Mouse (Mus musculus) cortical plate, adult 2 months (tissue): ENCODE data around the gene Ifrd2. TPM values are rescaled to one million over a fixed set of nuclear protein-coding genes. Genes with fewer than 3 reads are reported as not detected.

ENCODE experiments used
- H3K27ac ChIP-seq: fragments of 200-500 bp; 2 replicates; pipeline ENCODE4 v1.5.1; 2012; ENCODE audit warnings: low read length, control low read depth, inconsistent platforms; ENCODE audit not compliant: insufficient read depth
- H3K4me1 ChIP-seq: fragments of 200-500 bp; 2 replicates; pipeline ENCODE4 v1.6.1; 2011; ENCODE audit warnings: low read length; ENCODE audit not compliant: control insufficient read depth, insufficient read depth
- H3K4me3 ChIP-seq: fragments of 200-500 bp; 2 replicates; pipeline ENCODE4 v1.5.1; 2011; ENCODE audit warnings: mild to moderate bottlenecking, low read length, control low read depth; ENCODE audit not compliant: insufficient read depth
- CTCF ChIP-seq: fragments of 200-500 bp; IDR thresholded peaks from 2 replicates; pipeline ENCODE4 v1.5.1; 2011; ENCODE audit warnings: mild to moderate bottlenecking, control low read depth, low read length; ENCODE audit not compliant: insufficient read depth; ENCODE audit errors: extremely low read depth
- POLR2A ChIP-seq: fragments of 200-500 bp; IDR thresholded peaks from 2 replicates; pipeline ENCODE4 v1.6.1; 2011; ENCODE audit warnings: mild to moderate bottlenecking, low read length, control low read depth; ENCODE audit not compliant: insufficient read depth; ENCODE audit errors: extremely low read depth
- polyA plus RNA-seq: library from polyadenylated mRNA; depleted of rRNA; stranded (reverse); fragments of >200 nt; gene quantifications from 2 replicates; pipeline ENCODE4 v1.2.3, GENCODE M21; 2012; rRNA removed

Gene Ifrd2
- polyA plus RNA-seq, result 16.3 and 18.6 TPM in 2 replicates

DNA sequence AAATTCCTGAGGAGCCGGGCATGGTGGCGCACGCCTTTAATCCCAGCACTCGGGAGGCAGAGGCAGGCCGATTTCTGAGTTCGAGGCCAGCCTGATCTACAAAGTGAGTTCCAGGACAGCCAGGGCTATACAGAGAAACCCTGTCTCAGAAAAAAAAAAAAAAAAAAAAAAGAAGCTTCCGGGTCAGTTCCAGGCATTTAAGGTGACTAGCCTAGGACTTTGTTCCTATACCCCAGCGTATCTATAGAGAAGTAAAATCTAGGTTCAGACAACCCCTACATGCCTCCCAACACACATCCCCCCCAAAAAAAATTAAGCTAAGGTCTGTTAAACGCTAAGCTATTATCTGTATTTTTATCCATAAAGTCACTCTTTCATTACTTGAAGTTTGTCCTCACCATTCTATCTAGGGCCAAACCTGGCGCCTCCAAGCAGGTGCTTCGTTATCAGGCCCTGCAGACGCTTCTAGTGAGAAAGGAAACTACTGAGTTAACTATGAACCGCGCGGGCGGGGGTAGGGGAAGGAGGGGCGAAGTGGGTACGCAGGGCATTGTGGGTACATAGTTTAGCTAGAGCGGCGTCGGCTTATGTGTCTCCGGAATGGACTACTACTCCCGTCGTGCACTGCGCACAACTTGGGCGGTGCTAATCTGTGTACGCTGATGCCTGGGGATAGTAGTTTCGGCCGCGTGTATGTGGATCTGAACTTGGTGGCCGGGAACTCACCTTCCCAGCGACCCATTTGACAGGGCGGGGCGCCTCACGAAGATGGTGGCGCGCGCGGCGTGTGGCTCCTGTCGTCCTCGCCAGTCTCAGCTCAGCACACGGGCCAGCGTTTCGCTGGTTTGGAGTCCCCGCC, at the start of gene Ifrd2:
TSS of gene Ifrd2 (plus strand) at position 669 of the 859 bp plus-strand sequence.
- no peak for TF ChIP-seq POLR2A
- no peak for TF ChIP-seq CTCF
- H3K4me3 ChIP-seq, result peak within 1 kb of the TSS; percentile 60
- no peaks in the 10 kb centered on the region for H3K4me1 ChIP-seq
- no peak within 1 kb of the TSS for H3K27ac ChIP-seq

DNA sequence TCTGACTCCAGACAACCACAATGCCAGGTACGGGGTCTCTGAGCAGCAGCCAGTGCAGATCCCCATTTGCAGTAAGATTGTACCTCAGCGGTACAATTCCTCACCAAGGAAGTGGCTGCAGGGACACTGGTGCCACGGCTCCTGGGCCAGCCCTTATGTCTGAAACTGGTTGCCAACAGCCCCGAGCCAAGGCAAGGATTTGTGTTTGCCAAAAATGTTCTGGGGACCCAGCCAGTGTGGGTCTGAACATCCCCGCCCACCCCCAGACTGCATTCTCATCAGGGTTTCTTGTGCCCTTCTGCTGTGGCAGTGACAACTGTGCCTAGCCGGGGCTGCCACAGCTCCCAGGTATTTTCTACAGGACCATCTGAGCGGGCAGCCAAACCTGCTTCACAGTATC, 49.2 kb upstream of the Ifrd2 start:
- no peak overlapping the region for H3K4me3 ChIP-seq
- peaks cover 6% of the 10 kb centered on the region for H3K4me1 ChIP-seq
- no peak for TF ChIP-seq CTCF
- TF ChIP-seq POLR2A, result no peak
- no peak overlapping the region for H3K27ac ChIP-seq

DNA sequence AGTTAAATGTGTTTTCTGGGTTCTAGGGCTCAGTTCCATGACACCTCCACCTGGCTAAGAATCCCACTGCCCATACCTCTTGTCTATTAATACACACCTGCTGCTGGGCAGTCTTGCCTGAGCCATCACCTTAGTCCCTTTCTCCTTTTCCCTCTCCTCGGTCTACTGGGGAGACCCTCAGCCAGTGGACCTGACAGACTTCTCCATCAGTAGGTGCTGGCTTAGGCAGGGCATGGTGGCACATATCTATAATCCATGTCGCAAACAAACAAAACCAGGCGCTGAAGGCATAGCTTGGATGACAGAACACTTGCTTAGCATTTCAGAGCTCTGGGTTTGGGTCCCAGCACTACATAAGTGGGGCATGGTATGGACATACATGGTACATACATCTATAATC, 48.7 kb upstream of the Ifrd2 start:
- H3K4me1 ChIP-seq, result peaks cover 6% of the 10 kb centered on the region
- TF ChIP-seq CTCF (no peak), POLR2A (no peak)
- H3K4me3 ChIP-seq, result no peak overlapping the region
- H3K27ac ChIP-seq, result no peak overlapping the region

DNA sequence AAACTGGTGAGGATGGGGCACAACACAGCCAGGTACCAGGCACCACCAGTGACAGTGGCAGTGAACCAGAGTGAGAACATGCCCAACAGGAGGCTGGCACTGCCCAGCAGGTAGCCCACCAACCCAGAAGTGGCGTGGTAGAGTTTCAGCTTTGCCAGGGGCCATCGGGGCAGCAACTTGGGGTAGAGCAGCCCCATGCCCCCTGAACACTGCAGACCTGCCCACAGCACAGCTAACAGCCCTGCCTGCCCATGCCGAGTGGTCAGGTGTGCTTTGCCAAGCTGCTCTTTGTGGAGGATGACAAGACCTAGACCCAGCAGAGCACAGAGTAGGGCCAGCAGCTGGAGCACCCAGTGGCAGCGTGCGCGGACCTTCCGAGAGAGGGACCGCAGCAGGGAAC, 47.5 kb upstream of the Ifrd2 start:
- Histone ChIP-seq H3K27ac (no peak overlapping the region), H3K4me1 (peaks cover 6% of the 10 kb centered on the region), H3K4me3 (no peak overlapping the region)
- no peak for TF ChIP-seq CTCF
- no peak; the same call in 1 of the 2 replicates for TF ChIP-seq POLR2A

DNA sequence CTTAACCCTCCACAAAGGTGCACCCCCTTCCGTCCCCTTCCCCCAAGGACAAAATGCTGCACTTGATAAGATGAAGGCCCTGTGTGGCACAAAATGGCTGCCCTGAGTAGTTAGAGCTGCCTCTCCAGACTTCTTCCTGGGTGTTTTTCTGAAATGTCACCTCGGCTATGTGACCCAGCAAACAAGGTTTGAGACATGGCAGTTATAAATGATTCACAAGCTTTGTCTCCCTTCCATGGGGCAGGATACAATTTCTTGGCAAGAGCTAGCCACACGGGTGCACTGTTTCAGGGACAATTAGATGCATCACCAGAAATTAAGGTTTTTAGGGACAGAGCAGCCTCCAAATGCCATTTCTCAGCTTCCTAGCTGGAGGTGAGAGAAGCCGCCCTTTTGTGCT, 47.0 kb upstream of the Ifrd2 start:
- peaks cover 6% of the 10 kb centered on the region for H3K4me1 ChIP-seq
- no peak overlapping the region for H3K4me3 ChIP-seq
- no peak overlapping the region for H3K27ac ChIP-seq
- TF ChIP-seq CTCF, result no peak
- TF ChIP-seq POLR2A, result no peak

DNA sequence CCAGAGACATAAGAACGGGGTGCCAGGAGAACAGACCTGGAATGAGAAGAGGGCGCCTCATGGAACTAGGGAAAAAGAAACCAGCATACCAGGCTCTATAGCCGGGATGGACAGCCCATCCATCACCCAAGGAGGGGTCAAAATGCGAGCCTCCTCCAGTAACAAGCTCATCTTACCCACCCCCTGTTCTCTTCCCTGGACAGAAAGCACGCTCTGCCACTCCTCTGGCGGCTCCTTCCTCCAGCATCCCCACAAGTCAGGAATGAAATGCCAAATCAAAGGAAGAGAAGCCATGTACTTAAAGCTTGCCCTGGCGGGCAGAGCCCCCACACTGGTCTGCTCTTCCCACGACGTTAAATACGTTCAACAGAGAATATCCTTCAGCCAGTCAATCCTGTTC, 46.4 kb upstream of the Ifrd2 start:
- H3K4me1 ChIP-seq, result peaks cover 4% of the 10 kb centered on the region
- peak overlapping the region; percentile 51 for H3K4me3 ChIP-seq
- TF ChIP-seq POLR2A (no peak), CTCF (no peak)
- no peak overlapping the region for H3K27ac ChIP-seq

DNA sequence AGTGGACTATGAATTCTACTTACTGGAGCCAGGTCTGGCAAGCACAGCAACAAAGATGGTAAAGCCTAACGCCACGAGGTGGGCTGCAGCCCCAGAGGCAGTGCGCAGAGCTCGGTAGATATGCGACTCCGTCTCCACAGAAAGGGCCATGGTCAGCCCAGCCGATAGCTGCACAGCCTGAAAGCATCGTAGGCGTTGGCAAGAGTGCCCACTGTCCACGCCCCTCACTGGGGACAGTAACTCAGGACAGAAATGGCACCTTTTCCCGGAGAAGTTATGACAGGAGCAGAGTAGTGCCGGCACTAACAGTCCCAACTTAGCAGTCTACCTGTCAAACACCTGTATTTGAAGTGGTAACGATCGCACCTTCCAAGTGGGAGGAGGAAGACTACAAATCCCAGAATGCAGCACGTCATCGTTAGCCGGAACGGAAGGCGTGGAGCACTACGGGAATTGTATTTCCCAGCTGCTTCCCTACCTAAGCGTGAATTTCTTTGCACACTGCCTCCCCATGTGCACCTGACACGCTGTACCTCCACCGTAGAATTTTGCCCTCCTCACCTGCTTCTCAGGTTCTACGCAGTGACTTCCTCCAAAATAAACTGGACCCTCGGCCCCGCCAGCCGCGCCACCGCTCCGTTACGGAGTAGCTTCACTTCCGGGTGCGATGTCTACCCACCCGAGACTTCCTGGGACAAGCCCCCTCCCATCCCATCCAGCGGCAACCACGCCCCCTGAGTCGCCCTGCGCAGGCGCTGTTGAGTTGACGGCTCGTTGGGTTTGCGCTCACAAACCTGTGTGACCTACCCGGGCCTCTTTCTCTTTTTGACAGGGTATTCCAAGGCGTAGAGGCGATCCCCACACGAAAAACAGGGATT, 45.7 kb upstream of the Ifrd2 start, which contains the start of the genes Cyb561d2 and Nprl2:
TSS of gene Cyb561d2 (minus strand) at position 720 of the 878 bp plus-strand sequence.
TSS of gene Nprl2 (plus strand) at position 753 of the 878 bp plus-strand sequence.
- Histone ChIP-seq H3K27ac (no peak within 1 kb of the TSS), H3K4me3 (peak within 1 kb of the TSS; percentile 51), H3K4me1 (peaks cover under 1% of the 10 kb centered on the region)
- peak; percentile 70; the same call in 1 of the 2 replicates for TF ChIP-seq POLR2A
- no peak for TF ChIP-seq CTCF

DNA sequence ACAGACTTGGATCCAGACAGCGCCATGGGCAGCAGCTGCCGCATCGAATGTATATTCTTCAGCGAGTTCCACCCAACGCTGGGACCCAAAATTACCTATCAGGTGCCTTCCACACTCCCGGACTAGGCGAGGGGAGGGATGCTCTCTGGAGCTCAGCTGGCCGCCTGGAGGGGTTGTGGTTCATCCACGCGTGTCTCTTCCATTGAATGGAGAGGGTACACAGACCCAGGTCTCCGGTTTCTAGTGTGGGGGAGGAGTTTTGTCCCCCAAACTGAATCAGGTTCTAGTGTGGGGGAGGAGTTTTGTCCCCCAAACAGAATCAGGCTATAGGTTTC, 45.1 kb upstream of the Ifrd2 start:
- Histone ChIP-seq H3K4me3 (peak overlapping the region; percentile 51), H3K4me1 (no peaks in the 10 kb centered on the region), H3K27ac (no peak overlapping the region)
- no peak for TF ChIP-seq POLR2A
- no peak for TF ChIP-seq CTCF

DNA sequence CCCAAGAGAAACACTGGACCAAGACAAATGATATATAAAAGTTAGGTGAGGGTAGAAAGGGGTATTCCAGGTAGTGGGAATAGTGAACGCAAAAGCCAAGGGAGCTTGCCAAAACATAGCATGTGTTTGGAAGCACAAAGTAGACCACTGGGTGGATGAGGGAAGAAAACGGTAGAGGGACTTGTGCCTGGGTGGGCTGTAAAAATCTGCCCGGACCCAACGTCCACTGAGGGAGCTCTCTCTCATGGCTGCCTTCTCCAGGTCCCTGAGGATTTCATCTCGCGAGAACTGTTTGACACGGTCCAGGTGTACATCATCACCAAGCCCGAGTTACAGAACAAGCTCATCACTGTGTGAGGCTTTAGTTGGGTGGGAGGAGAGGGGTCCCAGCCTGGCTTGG, 44.7 kb upstream of the Ifrd2 start:
- no peak for TF ChIP-seq POLR2A
- no peak for TF ChIP-seq CTCF
- Histone ChIP-seq H3K4me3 (peak overlapping the region; percentile 51), H3K27ac (no peak overlapping the region), H3K4me1 (no peaks in the 10 kb centered on the region)
